Mouse (Mus musculus) lung, embryonic 16.5 days (tissue): ENCODE results near the gene Hbq1a. TPM values are rescaled to one million over a fixed set of nuclear protein-coding genes. Genes with fewer than 3 reads are reported as not detected.
"Not testable (repeated sequence)": the region's sequence is repeated elsewhere in the genome, so short reads cannot be mapped to it uniquely, and the experiment has no call there.

Source experiments
- ATAC-seq: fragments of 200-750 bp; cut with Nextera tagmentation; 2 replicates; pipeline ENCODE4 v1.8.0; 2017; ENCODE audit warnings: low read depth, mild to moderate bottlenecking, moderate library complexity
- H3K27ac ChIP-seq: fragments of 300-500 bp; sonication (generic); 2 replicates; pipeline ENCODE4 v1.5.1; 2014; ENCODE audit warnings: mild to moderate bottlenecking, control low read depth, low read length
- H3K27me3 ChIP-seq: fragments of 300-500 bp; sonication (generic); 2 replicates; pipeline ENCODE4 v1.6.1; 2014; ENCODE audit warnings: low read depth, low read length, mixed read lengths; ENCODE audit not compliant: control insufficient read depth, insufficient read depth
- H3K36me3 ChIP-seq: fragments of 300-500 bp; sonication (generic); 2 replicates; pipeline ENCODE4 v1.6.1; 2014; ENCODE audit warnings: low read length; ENCODE audit not compliant: control insufficient read depth, insufficient read depth
- H3K4me1 ChIP-seq: fragments of 300-500 bp; sonication (generic); replicated peaks from 2 replicates; pipeline ENCODE4 v1.6.1; 2014; ENCODE audit warnings: low read length, mixed read lengths; ENCODE audit not compliant: control insufficient read depth, insufficient read depth
- H3K4me2 ChIP-seq: fragments of 300-500 bp; sonication (generic); 2 replicates; pipeline ENCODE4 v1.6.1; 2014; ENCODE audit warnings: low read depth, low read length, control low read depth
- H3K4me3 ChIP-seq: fragments of 300-500 bp; sonication (generic); 2 replicates; pipeline ENCODE4 v1.5.1; 2014; ENCODE audit warnings: mild to moderate bottlenecking, low read length, control low read depth
- H3K9ac ChIP-seq: fragments of 300-500 bp; sonication (generic); 2 replicates; pipeline ENCODE4 v1.6.1; 2014; ENCODE audit warnings: low read length, control low read depth
- H3K9me3 ChIP-seq: fragments of 300-500 bp; sonication (generic); 2 replicates; pipeline ENCODE4 v1.6.1; 2016; ENCODE audit warnings: low read length; ENCODE audit not compliant: control insufficient read depth
- WGBS: fragments of 180-500 bp; shearing (Covaris S2); extraction: QIAGEN DNeasy Blood & Tissue Kit; methylation state at CpG from one replicate; pipeline ENCODE4 v1.1.7; 2014; 5-methylcytosine and 5-hydroxymethylcytosine counted together
- polyA plus RNA-seq: library from polyadenylated mRNA; unstranded; fragments of >200 nt; fragmentation: Nextera tagmentation; extraction: Ambion mirVana; gene quantifications from 2 replicates; pipeline ENCODE4 v1.2.1, GENCODE M21; 2015

The Hbq1a gene
- polyA plus RNA-seq: 0.46 and 1.1 TPM in 2 replicates

GRCm38 (mm10) chr11:32299865-32300264 is at the start of gene Hbq1a:
TSS of gene Hbq1a (plus strand) at chr11:32300069.
- H3K9me3 ChIP-seq, H3K9ac ChIP-seq, H3K4me3 ChIP-seq, H3K27me3 ChIP-seq, H3K4me1 ChIP-seq, H3K36me3 ChIP-seq, H3K27ac ChIP-seq: not testable (repeated sequence)
- peak; percentile 56 for ATAC-seq
- peak within 1 kb of the TSS; percentile 39 for H3K4me2 ChIP-seq
- 4% methylated on average over 16 of the region's 16 CpGs for WGBS

- H3K27me3 ChIP-seq: no peaks in the 10 kb centered on the region
- H3K9ac ChIP-seq: no peak overlapping the region
- H3K4me2 ChIP-seq: no peak overlapping the region
- no peak overlapping the region for H3K4me3 ChIP-seq
- no peak overlapping the region for H3K27ac ChIP-seq
- WGBS: 82% methylated on average over 8 of the region's 8 CpGs
- H3K36me3 ChIP-seq: peaks cover 4% of the 10 kb centered on the region; the same call in 1 of the 2 replicates
- no peaks in the 10 kb centered on the region for H3K4me1 ChIP-seq
- no peaks in the 10 kb centered on the region for H3K9me3 ChIP-seq
- ATAC-seq: no peak
These were observed 48.7 kb upstream of the Hbq1a start for GRCm38 (mm10) chr11:32250880-32251763.

GRCm38 (mm10) chr11:32253121-32253520 is 46.7 kb upstream of the Hbq1a start:
- H3K9me3 ChIP-seq: no peaks in the 10 kb centered on the region
- no peaks in the 10 kb centered on the region for H3K4me1 ChIP-seq
- no peak overlapping the region for H3K4me2 ChIP-seq
- no peak for ATAC-seq
- H3K36me3 ChIP-seq: peaks cover 4% of the 10 kb centered on the region; the same call in 1 of the 2 replicates
- no peak overlapping the region for H3K4me3 ChIP-seq
- no peak overlapping the region for H3K9ac ChIP-seq
- 93% methylated on average over 1 of the region's 1 CpGs for WGBS
- H3K27me3 ChIP-seq: no peaks in the 10 kb centered on the region
- no peak overlapping the region for H3K27ac ChIP-seq

GRCm38 (mm10) chr11:32256146-32256545 is 43.7 kb upstream of the Hbq1a start:
- no peak overlapping the region for H3K4me2 ChIP-seq
- WGBS: 97% methylated on average over 1 of the region's 1 CpGs

GRCm38 (mm10) chr11:32256566-32256965 is 43.3 kb upstream of the Hbq1a start:
- Histone ChIP-seq H3K27ac (no peak overlapping the region), H3K36me3 (peaks cover 4% of the 10 kb centered on the region; the same call in 1 of the 2 replicates), H3K4me3 (no peak overlapping the region)

More at GRCm38 (mm10) chr11:32256146-32256545, 43.7 kb upstream of the Hbq1a start:
- Histone ChIP-seq H3K36me3 (peaks cover 4% of the 10 kb centered on the region; the same call in 1 of the 2 replicates), H3K27me3 (no peaks in the 10 kb centered on the region), H3K27ac (no peak overlapping the region), H3K9ac (no peak overlapping the region), H3K4me1 (no peaks in the 10 kb centered on the region), H3K9me3 (no peaks in the 10 kb centered on the region), H3K4me3 (no peak overlapping the region)
- no peak for ATAC-seq

GRCm38 (mm10) chr11:32262674-32263415 is 37.0 kb upstream of the Hbq1a start:
- H3K9ac ChIP-seq: no peak overlapping the region
- WGBS: 62% methylated on average over 10 of the region's 10 CpGs
- no peaks in the 10 kb centered on the region for H3K27me3 ChIP-seq
- peaks cover 3% of the 10 kb centered on the region; the same call in 1 of the 2 replicates for H3K4me1 ChIP-seq
- no peak overlapping the region for H3K4me3 ChIP-seq
- no peak overlapping the region for H3K27ac ChIP-seq
- no peak overlapping the region for H3K4me2 ChIP-seq
- H3K36me3 ChIP-seq: peaks cover 4% of the 10 kb centered on the region; the same call in 1 of the 2 replicates
- no peaks in the 10 kb centered on the region for H3K9me3 ChIP-seq
- ATAC-seq: no peak

More at GRCm38 (mm10) chr11:32256566-32256965, 43.3 kb upstream of the Hbq1a start:
- Histone ChIP-seq H3K9me3 (no peaks in the 10 kb centered on the region), H3K9ac (no peak overlapping the region), H3K4me2 (no peak overlapping the region), H3K27me3 (no peaks in the 10 kb centered on the region), H3K4me1 (no peaks in the 10 kb centered on the region)
- WGBS: 90% methylated on average over 3 of the region's 3 CpGs
- ATAC-seq: no peak

GRCm38 (mm10) chr11:32265117-32265738 is 34.6 kb upstream of the Hbq1a start:
- Histone ChIP-seq H3K9ac (no peak overlapping the region), H3K27me3 (no peaks in the 10 kb centered on the region; the same call in 1 of the 2 replicates), H3K4me2 (no peak overlapping the region), H3K9me3 (no peaks in the 10 kb centered on the region), H3K4me1 (peaks cover 7% of the 10 kb centered on the region), H3K27ac (no peak overlapping the region), H3K36me3 (peaks cover 4% of the 10 kb centered on the region; the same call in 1 of the 2 replicates), H3K4me3 (no peak overlapping the region)
- WGBS: 88% methylated on average over 3 of the region's 3 CpGs
- ATAC-seq: no peak

- H3K27ac ChIP-seq: no peak overlapping the region
- no peak overlapping the region for H3K4me3 ChIP-seq
- no peak overlapping the region for H3K4me2 ChIP-seq
- H3K27me3 ChIP-seq: no peaks in the 10 kb centered on the region; the same call in 1 of the 2 replicates
- WGBS: 92% methylated on average over 6 of the region's 6 CpGs
- no peak overlapping the region for H3K9ac ChIP-seq
- no peak for ATAC-seq
- H3K9me3 ChIP-seq: no peaks in the 10 kb centered on the region
- peaks cover 7% of the 10 kb centered on the region for H3K4me1 ChIP-seq
- H3K36me3 ChIP-seq: 0 out of 2 replicates have a peak, but pooled peaks cover 2% of the 10 kb centered on the region
These were observed 33.7 kb upstream of the Hbq1a start for GRCm38 (mm10) chr11:32266194-32266593.
